Mouse (Mus musculus): Measurements from ENCODE around the gene Six2.

- no peak for TF ChIP-seq CTCF (IDR thresholded peaks at IDR 0.05; ENCODE audit: insufficient read depth, low read length)
- no peak for TF ChIP-seq POLR2A (IDR thresholded peaks at IDR 0.05; ENCODE audit: borderline replicate concordance, extremely low read depth, low read depth, low read length)
Observed at GRCm38 (mm10) chr17:85682181-85682710, 5.8 kb downstream of the Six2 start.
